Mouse (Mus musculus): ENCODE measurements around the gene Col13a1. TPM values are rescaled to one million over a fixed set of nuclear protein-coding genes. Genes with fewer than 3 reads are reported as not detected.

Col13a1 gene
- total RNA-seq, 2 experiments from 2014 or later = 1.4 to 1.5 TPM

DNA sequence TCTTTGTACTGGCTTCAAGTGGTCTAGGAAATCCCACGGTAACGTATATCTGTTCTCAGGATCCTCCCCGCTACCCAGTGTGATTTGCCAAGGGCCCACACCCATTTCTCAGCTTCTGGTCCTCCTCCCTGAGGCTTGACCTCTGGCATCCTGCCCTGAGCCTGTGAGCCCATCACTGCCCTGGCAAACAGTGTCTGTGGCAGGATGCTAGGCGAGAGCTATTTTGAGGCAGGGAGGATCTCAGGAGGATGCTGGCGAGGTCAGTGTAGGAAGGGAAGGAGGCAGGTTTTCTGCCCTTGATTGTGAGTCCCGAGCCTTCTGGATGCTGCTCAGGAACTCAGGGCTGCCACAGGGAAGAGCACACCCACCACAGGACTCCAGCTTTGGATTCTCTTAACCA lies 22.2 kb downstream of the Col13a1 start:
- intact Hi-C loops (cut with DNase I) = no loop called here
- no peak for DNase-seq (ENCODE audit: extremely low spot score in 1 of 2, low spot score in 2 of 2)
- no peak overlapping the region for H3K4me3 ChIP-seq
- no peak overlapping the region for H3K27ac ChIP-seq
- no peak for TF ChIP-seq CTCF (IDR thresholded peaks at IDR 0.05)

DNA sequence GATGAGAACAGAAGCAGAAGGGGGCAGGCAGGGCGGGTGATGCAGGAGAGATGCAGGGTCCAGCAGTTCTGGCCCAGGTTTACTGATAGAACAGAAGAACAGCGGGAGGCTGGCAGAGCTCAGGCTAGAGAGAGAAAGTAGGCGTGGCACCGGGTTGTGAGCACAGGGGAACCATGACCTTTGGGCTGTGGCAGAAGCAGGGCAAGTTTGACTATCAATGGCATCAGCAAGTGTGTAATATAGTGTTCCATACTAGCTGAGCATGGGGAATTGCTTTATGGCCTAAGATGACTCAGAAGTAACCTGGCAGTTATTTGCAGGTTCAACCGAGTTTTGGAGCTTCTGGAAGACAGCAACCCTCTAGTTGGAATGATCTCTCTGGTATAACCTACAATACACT lies 25.0 kb downstream of the Col13a1 start:
- intact Hi-C loops (cut with DNase I) = no loop called here
- no peak for TF ChIP-seq CTCF (IDR thresholded peaks at IDR 0.05)

DNA sequence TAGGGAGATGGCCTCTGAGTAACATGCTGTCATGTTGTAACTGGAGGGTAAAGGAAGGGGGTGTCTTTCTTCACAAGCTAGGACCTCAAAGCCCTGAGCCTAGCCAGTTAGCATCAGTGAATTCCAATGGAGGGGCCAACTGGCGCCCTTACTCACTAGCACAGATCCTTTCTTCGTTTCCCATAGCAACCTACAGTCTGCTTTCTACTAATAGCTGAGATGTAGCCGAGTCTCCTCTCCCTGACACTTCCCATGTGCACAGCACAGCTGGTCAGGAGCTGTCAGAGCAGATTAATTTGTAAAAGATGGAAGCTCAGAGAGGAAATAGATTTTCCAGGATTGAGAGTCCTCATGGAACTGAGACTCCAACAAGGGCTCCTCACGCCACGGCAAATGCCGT lies 29.4 kb downstream of the Col13a1 start:
- Histone ChIP-seq H3K4me3 (no peak overlapping the region), H3K27ac (no peak overlapping the region)
- intact Hi-C loops (cut with DNase I) = no loop called here
- no peak for DNase-seq (ENCODE audit: extremely low spot score in 1 of 2, low spot score in 2 of 2)
- no peak for TF ChIP-seq CTCF (IDR thresholded peaks at IDR 0.05)

More for the DNA sequence above, 25.0 kb downstream of the Col13a1 start:
- DNase-seq (ENCODE audit: extremely low spot score in 1 of 2, low spot score in 2 of 2) = no peak
- no peak overlapping the region for H3K27ac ChIP-seq
- no peak overlapping the region for H3K4me3 ChIP-seq

DNA sequence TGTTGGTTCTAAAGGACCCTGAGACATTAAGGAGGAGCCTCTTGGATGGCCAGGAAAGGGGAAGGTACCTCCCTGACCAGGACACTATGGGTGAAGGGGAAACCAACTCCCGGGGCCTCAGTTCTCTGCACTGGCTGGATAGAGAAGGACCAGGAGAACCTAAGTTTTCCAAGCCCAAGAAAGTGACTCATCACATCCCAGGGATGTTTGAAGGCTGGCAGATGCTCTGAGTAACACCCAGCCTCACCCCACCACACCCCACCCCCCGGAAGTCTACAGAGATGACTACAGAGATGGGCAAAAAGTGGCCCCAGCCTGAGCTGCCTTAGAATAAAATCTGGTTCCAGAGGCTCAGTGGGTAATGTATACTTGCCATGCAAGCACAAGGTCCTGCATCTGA lies 34.5 kb downstream of the Col13a1 start:
- no peak for TF ChIP-seq CTCF (IDR thresholded peaks at IDR 0.05)
- no peak overlapping the region for H3K4me3 ChIP-seq
- intact Hi-C loops (cut with DNase I) = no loop called here
- no peak for DNase-seq (ENCODE audit: extremely low spot score in 1 of 2, low spot score in 2 of 2)
- no peak overlapping the region for H3K27ac ChIP-seq

DNA sequence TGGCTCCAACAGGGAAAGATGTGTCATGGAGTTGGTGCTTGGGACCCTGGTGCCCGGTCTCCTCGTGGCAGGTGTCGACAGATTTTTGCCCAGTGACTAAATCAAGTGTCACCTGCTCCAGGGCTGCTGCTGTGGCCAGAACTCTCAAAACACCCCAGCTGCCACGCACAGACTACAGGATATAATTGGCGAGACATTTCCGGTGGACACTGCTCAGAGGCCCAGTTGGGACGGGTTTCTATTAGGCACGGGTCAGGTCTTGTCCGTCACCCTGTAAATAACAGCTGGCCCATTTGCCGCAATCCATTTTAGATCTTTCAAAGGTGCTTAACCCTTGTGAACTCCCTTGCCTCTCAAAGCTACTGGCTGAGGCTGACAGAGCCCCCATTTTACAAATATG lies 35.4 kb downstream of the Col13a1 start:
- no peak for TF ChIP-seq CTCF (IDR thresholded peaks at IDR 0.05)
- Histone ChIP-seq H3K4me3 (no peak overlapping the region), H3K27ac (no peak overlapping the region)
- intact Hi-C loops (cut with DNase I) = no loop called here
- DNase-seq (ENCODE audit: extremely low spot score in 1 of 2, low spot score in 2 of 2) = no peak

DNA sequence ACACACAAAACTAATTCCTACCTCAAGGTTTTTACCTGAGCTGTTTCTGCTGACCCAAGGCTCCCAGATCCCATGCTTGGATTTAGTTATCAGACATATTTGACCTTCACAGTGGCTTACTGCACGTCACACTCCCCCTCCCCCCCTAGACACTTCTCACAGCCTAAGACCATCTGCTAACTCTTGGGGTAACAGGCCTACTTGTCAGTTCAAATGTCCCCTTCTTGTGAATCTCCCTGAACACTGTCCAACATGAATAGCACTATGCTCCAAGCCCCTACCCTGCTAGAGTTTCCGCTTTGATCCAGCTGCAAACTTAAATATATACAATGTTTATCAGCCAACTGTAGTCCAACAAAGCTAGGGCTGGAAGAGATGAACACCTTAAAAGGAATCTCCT lies 36.2 kb downstream of the Col13a1 start:
- intact Hi-C loops (cut with DNase I) = no loop called here
- DNase-seq (ENCODE audit: extremely low spot score in 1 of 2, low spot score in 2 of 2) = no peak
- Histone ChIP-seq H3K27ac (no peak overlapping the region), H3K4me3 (no peak overlapping the region)
- no peak for TF ChIP-seq CTCF (IDR thresholded peaks at IDR 0.05)

DNA sequence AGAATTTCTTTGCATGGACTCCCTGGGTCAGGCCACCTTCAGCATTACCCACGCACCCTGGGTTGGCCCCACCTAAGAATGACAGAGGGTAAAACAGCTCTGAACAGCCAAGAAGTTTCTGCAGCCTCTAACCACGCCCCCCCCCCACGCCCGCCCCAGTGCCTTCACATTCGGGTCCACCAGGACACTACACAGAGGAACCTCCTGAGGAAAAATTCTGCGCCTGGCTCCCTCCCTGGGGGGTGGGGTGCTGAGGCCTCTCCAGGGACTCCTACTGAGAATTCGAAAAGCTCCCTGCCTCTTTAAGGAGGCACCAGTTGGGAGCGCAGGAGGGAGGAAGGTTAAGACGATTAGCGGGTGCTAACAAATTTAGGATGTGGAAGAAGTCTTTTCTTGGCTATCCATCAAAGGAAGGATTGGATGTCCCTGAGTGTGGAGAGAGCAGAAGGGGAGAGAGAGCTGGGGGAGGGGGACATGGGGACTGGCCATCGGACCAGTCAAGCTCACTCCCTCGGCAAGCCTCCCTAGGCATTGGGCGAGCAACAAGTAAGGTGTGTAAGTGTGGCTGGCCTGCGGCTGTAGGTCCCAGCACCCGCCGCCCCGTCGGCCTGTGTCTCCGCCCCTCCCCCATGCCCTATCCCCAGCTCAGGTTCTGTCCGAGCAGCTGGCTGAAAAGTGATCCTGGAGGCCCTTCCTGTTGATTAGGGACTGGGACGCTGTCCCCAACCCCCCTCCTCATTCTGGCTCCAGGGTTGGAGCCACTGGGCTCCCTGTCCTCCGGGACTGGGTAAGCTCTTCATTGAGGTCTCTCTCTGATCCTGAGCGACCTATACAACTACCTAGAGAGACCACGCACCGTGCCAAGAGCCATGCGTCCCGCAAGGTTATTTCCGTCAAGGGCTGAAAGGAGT lies 42.4 kb downstream of the Col13a1 start:
- no peak overlapping the region for H3K27ac ChIP-seq
- intact Hi-C loops (cut with DNase I) = no loop called here
- TF ChIP-seq CTCF (IDR thresholded peaks at IDR 0.05) = no peak
- H3K4me3 ChIP-seq = no peak overlapping the region
- no peak for DNase-seq (ENCODE audit: extremely low spot score in 1 of 2, low spot score in 2 of 2)

DNA sequence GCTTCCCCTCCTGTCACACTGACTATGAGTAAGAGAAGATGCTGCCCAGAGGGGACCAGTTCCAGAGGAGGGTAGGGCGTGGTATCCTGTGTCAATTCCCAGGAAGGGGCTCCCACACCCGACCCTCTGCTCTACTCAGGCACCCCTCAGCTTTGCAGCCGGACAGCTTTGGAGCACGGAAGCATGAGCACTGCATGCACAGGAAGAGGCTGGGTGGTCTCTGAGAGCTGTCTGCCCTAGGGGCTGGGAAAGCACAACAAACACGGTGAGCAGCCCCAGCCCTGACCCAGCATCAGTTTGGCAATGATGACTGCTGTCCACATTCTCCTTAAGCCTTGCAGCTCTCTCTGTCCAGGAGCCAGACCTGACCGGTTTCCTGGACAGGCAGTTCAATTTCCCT lies 47.2 kb downstream of the Col13a1 start:
- intact Hi-C loops (cut with DNase I) = no loop called here
- H3K4me3 ChIP-seq = no peak overlapping the region
- H3K27ac ChIP-seq = no peak overlapping the region
- no peak for DNase-seq (ENCODE audit: extremely low spot score in 1 of 2, low spot score in 2 of 2)
- no peak for TF ChIP-seq CTCF (IDR thresholded peaks at IDR 0.05)

DNA sequence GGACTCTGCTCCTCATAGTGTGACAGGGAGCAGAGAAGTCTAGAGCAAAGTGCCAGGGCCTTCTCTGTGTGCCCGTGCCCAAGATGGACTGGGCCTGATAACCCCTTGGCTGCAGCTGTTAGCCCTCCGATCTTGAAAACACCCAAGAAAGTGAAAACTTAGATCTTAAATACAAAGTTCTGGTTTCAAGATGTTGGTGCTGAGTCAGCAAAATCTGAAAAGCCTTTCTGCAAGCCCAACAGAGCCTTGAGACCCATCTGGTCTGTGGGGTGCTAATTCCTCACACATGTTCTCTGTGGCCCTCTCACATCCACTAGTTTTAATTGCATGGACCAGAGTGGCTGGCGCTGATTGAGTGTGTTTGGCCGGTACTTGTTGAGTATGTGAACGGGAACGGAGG lies 49.0 kb downstream of the Col13a1 start:
- Histone ChIP-seq H3K27ac (no peak overlapping the region), H3K4me3 (no peak overlapping the region)
- intact Hi-C loops (cut with DNase I) = no loop called here
- TF ChIP-seq CTCF (IDR thresholded peaks at IDR 0.05) = no peak
- DNase-seq (ENCODE audit: extremely low spot score in 1 of 2, low spot score in 2 of 2) = no peak

DNA sequence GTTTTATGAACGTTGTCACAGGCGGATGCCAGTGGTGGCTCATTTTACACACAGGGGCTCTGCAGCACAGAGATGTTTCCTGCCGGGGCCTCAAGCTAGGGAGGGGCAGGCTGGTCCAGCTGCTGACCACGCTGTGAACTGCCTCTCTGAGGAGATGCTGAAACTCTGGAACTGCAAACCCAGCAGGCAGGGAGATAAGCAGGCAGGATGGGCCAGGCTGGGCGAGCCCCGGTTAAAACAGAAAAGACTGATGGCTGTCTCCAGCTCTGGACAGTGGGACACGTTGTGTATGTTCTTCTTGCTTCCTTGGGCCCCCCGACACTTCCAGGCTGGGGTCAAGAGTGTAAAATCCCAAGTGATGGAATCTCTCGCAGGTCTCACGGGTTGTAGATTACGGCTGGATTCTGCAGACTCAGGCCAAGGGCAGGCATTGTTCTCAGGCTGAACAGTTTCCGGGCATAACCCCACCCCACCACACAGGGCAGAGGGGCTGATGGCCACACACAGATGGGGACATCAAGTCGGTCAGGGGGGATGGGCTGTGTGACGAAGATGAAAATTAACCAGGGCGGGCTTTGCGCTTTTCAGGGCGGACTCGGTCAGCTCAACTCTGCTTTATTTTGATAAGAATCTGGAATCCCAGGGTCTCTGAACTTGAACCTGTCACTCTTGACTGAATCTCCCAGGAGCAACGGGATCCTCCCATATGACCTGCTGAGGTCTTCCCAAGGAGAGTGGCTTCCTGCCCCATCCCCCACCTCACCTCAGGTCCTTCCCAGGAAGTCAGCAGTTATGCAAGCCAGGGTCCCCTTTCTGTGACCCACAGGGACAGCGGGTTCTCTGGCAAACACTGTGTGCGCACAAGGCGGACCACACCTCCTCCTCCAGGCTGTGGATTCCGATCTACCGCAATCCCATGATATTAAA lies 49.9 kb downstream of the Col13a1 start:
- TF ChIP-seq CTCF (IDR thresholded peaks at IDR 0.05) = no peak
- intact Hi-C loops (cut with DNase I) = no loop called here

DNA sequence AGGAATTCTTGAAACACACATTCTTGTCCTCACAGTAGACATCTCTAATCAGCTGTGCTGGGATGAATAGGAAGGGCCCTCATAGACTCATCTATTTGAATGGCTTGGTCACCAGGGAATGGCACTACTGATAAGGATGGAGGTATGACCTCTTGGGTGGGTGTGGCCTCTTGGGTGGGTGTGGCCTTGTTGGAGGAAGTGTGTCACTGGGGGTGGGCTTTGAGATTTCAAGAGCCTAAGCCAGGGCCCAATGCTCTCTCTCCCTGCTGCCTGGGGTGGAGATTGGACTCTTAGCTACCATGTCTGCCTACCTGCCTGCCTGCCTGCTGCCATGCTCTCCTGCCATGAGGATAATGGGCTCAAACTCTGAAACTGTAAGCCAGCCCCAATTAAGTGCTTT lies 53.2 kb downstream of the Col13a1 start:
- intact Hi-C loops (cut with DNase I) = no loop called here
- no peak for DNase-seq (ENCODE audit: extremely low spot score in 1 of 2, low spot score in 2 of 2)
- TF ChIP-seq CTCF (IDR thresholded peaks at IDR 0.05) = no peak
- Histone ChIP-seq H3K4me3 (no peak overlapping the region), H3K27ac (no peak overlapping the region)

More for the DNA sequence above, 49.9 kb downstream of the Col13a1 start:
- DNase-seq (ENCODE audit: extremely low spot score in 1 of 2, low spot score in 2 of 2) = no peak
- Histone ChIP-seq H3K27ac (no peak overlapping the region), H3K4me3 (no peak overlapping the region)

Data from left cerebral cortex, adult 2 months (tissue).